Mouse (Mus musculus): ENCODE measurements at regions not wholly inside any gene's neighbourhood (a gene's known extent, or its start where the extent isn't known, plus 50 kb on each side); places are given as distances from the start of the nearest gene placed in this dataset.

GRCm38 (mm10) chr4:71506911-71507310 lies 250.9 kb downstream of the Gm11232 start:
- H3K79me2 ChIP-seq (ENCODE audit: control insufficient read depth, insufficient read depth), result no peaks in the 10 kb centered on the region
- TF ChIP-seq TCF12 (IDR thresholded peaks at IDR 0.05; ENCODE audit: insufficient read depth, poor library complexity, severe bottlenecking) (no peak), MYOG (IDR thresholded peaks at IDR 0.05; ENCODE audit: control insufficient read depth in 1 of 3, insufficient read depth in 1 of 3, insufficient read length in 2 of 3, low read depth in 2 of 3) (no peak), CEBPB (IDR thresholded peaks at IDR 0.05; ENCODE audit: insufficient read depth, poor library complexity, severe bottlenecking) (no peak), E2F4 (IDR thresholded peaks at IDR 0.05; ENCODE audit: insufficient read depth) (no peak), MYOD1 (IDR thresholded peaks at IDR 0.05; ENCODE audit: control insufficient read depth in 1 of 3, insufficient read length in 2 of 3, low read depth in 2 of 3) (no peak), REST (IDR thresholded peaks at IDR 0.05; ENCODE audit: insufficient read depth, insufficient read length) (no peak), POLR2A (IDR thresholded peaks at IDR 0.05; ENCODE audit: insufficient read length, low read depth) (no peak), MAX (IDR thresholded peaks at IDR 0.05; ENCODE audit: low read depth) (no peak), POLR2AphosphoS2 (IDR thresholded peaks at IDR 0.05; ENCODE audit: insufficient read length, low read depth) (no peak), SRF (IDR thresholded peaks at IDR 0.05; ENCODE audit: control insufficient read depth, insufficient read length, low read depth) (no peak), TCF3 (IDR thresholded peaks at IDR 0.05; ENCODE audit: insufficient read length, low read depth) (no peak)
- no peak overlapping the region for H3K4me3 ChIP-seq
- H3K36me3 ChIP-seq (ENCODE audit: control insufficient read depth, insufficient read depth), result no peaks in the 10 kb centered on the region
- no peak overlapping the region for H3ac ChIP-seq (ENCODE audit: control insufficient read depth, insufficient read length)
- no peak overlapping the region for H3K4me2 ChIP-seq (ENCODE audit: low read depth)
- H3K27me3 ChIP-seq (ENCODE audit: control insufficient read depth, insufficient read depth, insufficient read length), result no peaks in the 10 kb centered on the region

- TF ChIP-seq CEBPB (IDR thresholded peaks at IDR 0.05; ENCODE audit: insufficient read depth, poor library complexity, severe bottlenecking) (no peak), MYOG (IDR thresholded peaks at IDR 0.05; ENCODE audit: control insufficient read depth in 1 of 3, insufficient read depth in 1 of 3, insufficient read length in 2 of 3, low read depth in 2 of 3) (no peak), REST (IDR thresholded peaks at IDR 0.05; ENCODE audit: insufficient read depth, insufficient read length) (no peak), TCF12 (IDR thresholded peaks at IDR 0.05; ENCODE audit: insufficient read depth, poor library complexity, severe bottlenecking) (no peak), POLR2A (IDR thresholded peaks at IDR 0.05; ENCODE audit: insufficient read length, low read depth) (no peak)
- Histone ChIP-seq H3K36me3 (ENCODE audit: control insufficient read depth, insufficient read depth) (no peaks in the 10 kb centered on the region), H3ac (ENCODE audit: control insufficient read depth, insufficient read length) (no peak overlapping the region), H3K79me2 (ENCODE audit: control insufficient read depth, insufficient read depth) (no peaks in the 10 kb centered on the region), H3K4me3 (no peak overlapping the region), H3K4me2 (ENCODE audit: low read depth) (no peak overlapping the region), H3K27me3 (ENCODE audit: control insufficient read depth, insufficient read depth, insufficient read length) (no peaks in the 10 kb centered on the region)
Observed at GRCm38 (mm10) chr4:71489788-71490187, 268.0 kb downstream of the Gm11232 start.

- no peak overlapping the region for H3K4me3 ChIP-seq
- no peaks in the 10 kb centered on the region for H3K36me3 ChIP-seq (ENCODE audit: control insufficient read depth, insufficient read depth)
- no peak overlapping the region for H3K4me2 ChIP-seq (ENCODE audit: low read depth)
- no peak for TF ChIP-seq MYOD1 (IDR thresholded peaks at IDR 0.05; ENCODE audit: control insufficient read depth in 1 of 3, insufficient read length in 2 of 3, low read depth in 2 of 3)
- no peak for TF ChIP-seq REST (IDR thresholded peaks at IDR 0.05; ENCODE audit: insufficient read depth, insufficient read length)
- no peak for TF ChIP-seq MYOG (IDR thresholded peaks at IDR 0.05; ENCODE audit: control insufficient read depth in 1 of 3, insufficient read depth in 1 of 3, insufficient read length in 2 of 3, low read depth in 2 of 3)
- TF ChIP-seq POLR2A (IDR thresholded peaks at IDR 0.05; ENCODE audit: insufficient read length, low read depth), result no peak
- TF ChIP-seq E2F4 (IDR thresholded peaks at IDR 0.05; ENCODE audit: insufficient read depth), result no peak
- no peak for TF ChIP-seq CEBPB (IDR thresholded peaks at IDR 0.05; ENCODE audit: insufficient read depth, poor library complexity, severe bottlenecking)
- no peak for TF ChIP-seq SRF (IDR thresholded peaks at IDR 0.05; ENCODE audit: control insufficient read depth, insufficient read length, low read depth)
- TF ChIP-seq TCF12 (IDR thresholded peaks at IDR 0.05; ENCODE audit: insufficient read depth, poor library complexity, severe bottlenecking), result no peak
- TF ChIP-seq MAX (IDR thresholded peaks at IDR 0.05; ENCODE audit: low read depth), result no peak
- TF ChIP-seq USF1 (IDR thresholded peaks at IDR 0.05; ENCODE audit: low read depth), result no peak
- TF ChIP-seq POLR2AphosphoS2 (IDR thresholded peaks at IDR 0.05; ENCODE audit: insufficient read length, low read depth), result no peak
- TF ChIP-seq TCF3 (IDR thresholded peaks at IDR 0.05; ENCODE audit: insufficient read length, low read depth), result no peak
- H3ac ChIP-seq (ENCODE audit: control insufficient read depth, insufficient read length), result no peak overlapping the region
- H3K79me2 ChIP-seq (ENCODE audit: control insufficient read depth, insufficient read depth), result no peaks in the 10 kb centered on the region
- H3K27me3 ChIP-seq (ENCODE audit: control insufficient read depth, insufficient read depth, insufficient read length), result no peaks in the 10 kb centered on the region
Observed at GRCm38 (mm10) chr4:71488663-71489161, 269.1 kb downstream of the Gm11232 start.

GRCm38 (mm10) chr4:71488059-71488458 lies 269.7 kb downstream of the Gm11232 start:
- Histone ChIP-seq H3K4me3 (no peak overlapping the region), H3K27me3 (ENCODE audit: control insufficient read depth, insufficient read depth, insufficient read length) (no peaks in the 10 kb centered on the region), H3K36me3 (ENCODE audit: control insufficient read depth, insufficient read depth) (no peaks in the 10 kb centered on the region), H3ac (ENCODE audit: control insufficient read depth, insufficient read length) (no peak overlapping the region), H3K79me2 (ENCODE audit: control insufficient read depth, insufficient read depth) (no peaks in the 10 kb centered on the region), H3K4me2 (ENCODE audit: low read depth) (no peak overlapping the region)
- TF ChIP-seq TCF12 (IDR thresholded peaks at IDR 0.05; ENCODE audit: insufficient read depth, poor library complexity, severe bottlenecking) (no peak), MAX (IDR thresholded peaks at IDR 0.05; ENCODE audit: low read depth) (no peak), POLR2AphosphoS2 (IDR thresholded peaks at IDR 0.05; ENCODE audit: insufficient read length, low read depth) (no peak), MYOD1 (IDR thresholded peaks at IDR 0.05; ENCODE audit: control insufficient read depth in 1 of 3, insufficient read length in 2 of 3, low read depth in 2 of 3) (no peak), SRF (IDR thresholded peaks at IDR 0.05; ENCODE audit: control insufficient read depth, insufficient read length, low read depth) (no peak), POLR2A (IDR thresholded peaks at IDR 0.05; ENCODE audit: insufficient read length, low read depth) (no peak), E2F4 (IDR thresholded peaks at IDR 0.05; ENCODE audit: insufficient read depth) (no peak), CEBPB (IDR thresholded peaks at IDR 0.05; ENCODE audit: insufficient read depth, poor library complexity, severe bottlenecking) (no peak), USF1 (IDR thresholded peaks at IDR 0.05; ENCODE audit: low read depth) (no peak), MYOG (IDR thresholded peaks at IDR 0.05; ENCODE audit: control insufficient read depth in 1 of 3, insufficient read depth in 1 of 3, insufficient read length in 2 of 3, low read depth in 2 of 3) (no peak), REST (IDR thresholded peaks at IDR 0.05; ENCODE audit: insufficient read depth, insufficient read length) (no peak), TCF3 (IDR thresholded peaks at IDR 0.05; ENCODE audit: insufficient read length, low read depth) (no peak)

All from myocyte (in vitro differentiated cells).